Mouse (Mus musculus) myocyte (in vitro differentiated cells): ENCODE measurements around the gene Sh2d6.

Experiments used
- CEBPB ChIP-seq: IDR thresholded peaks from 2 replicates; pipeline ENCODE4 v1.6.1; 2011; ENCODE audit warnings: mild to moderate bottlenecking, moderate library complexity; ENCODE audit not compliant: poor library complexity, insufficient read depth, severe bottlenecking
- E2F4 ChIP-seq: IDR thresholded peaks from one replicate; pipeline ENCODE4 v1.6.1; 2011; ENCODE audit warnings: mild to moderate bottlenecking, control low read depth, moderate library complexity; ENCODE audit not compliant: insufficient read depth
- MAX ChIP-seq: IDR thresholded peaks from one replicate; pipeline ENCODE4 v1.6.1; 2011; ENCODE audit warnings: low read depth, mild to moderate bottlenecking, control low read depth
- POLR2A ChIP-seq: IDR thresholded peaks from one replicate; pipeline ENCODE4 v1.6.1; 2011; ENCODE audit warnings: low read depth, mild to moderate bottlenecking, control low read depth, moderate library complexity; ENCODE audit not compliant: insufficient read length
- POLR2AphosphoS2 ChIP-seq: IDR thresholded peaks from one replicate; pipeline ENCODE4 v1.6.1; 2011; ENCODE audit warnings: low read depth, control low read depth; ENCODE audit not compliant: insufficient read length
- TCF3 ChIP-seq: IDR thresholded peaks from one replicate; pipeline ENCODE4 v1.6.1; 2011; ENCODE audit warnings: low read depth, control low read depth; ENCODE audit not compliant: insufficient read length
- USF1 ChIP-seq: IDR thresholded peaks from one replicate; pipeline ENCODE4 v1.6.1; 2011; ENCODE audit warnings: low read depth, mild to moderate bottlenecking, control low read depth, moderate library complexity

- TF ChIP-seq USF1: no peak
- TF ChIP-seq E2F4: no peak
- TF ChIP-seq POLR2A: no peak
- no peak for TF ChIP-seq MAX
- no peak for TF ChIP-seq POLR2AphosphoS2
- TF ChIP-seq TCF3: no peak
- TF ChIP-seq CEBPB: no peak
Measured at GRCm38 (mm10) chr6:72550025-72550424, 28.5 kb upstream of the Sh2d6 start.
